Mouse (Mus musculus) retina, embryonic 14.5 days (tissue): Measurements from ENCODE around the gene Sdk1.
A peak's percentile ranks its signal among the peaks of the same experiment; 100 is the strongest.

Source experiments
- DNase-seq: peaks from one replicate; pipeline ENCODE4 v3.0.0-alpha.2; 2015; ENCODE audit warnings: low spot score

Gene Sdk1

DNA sequence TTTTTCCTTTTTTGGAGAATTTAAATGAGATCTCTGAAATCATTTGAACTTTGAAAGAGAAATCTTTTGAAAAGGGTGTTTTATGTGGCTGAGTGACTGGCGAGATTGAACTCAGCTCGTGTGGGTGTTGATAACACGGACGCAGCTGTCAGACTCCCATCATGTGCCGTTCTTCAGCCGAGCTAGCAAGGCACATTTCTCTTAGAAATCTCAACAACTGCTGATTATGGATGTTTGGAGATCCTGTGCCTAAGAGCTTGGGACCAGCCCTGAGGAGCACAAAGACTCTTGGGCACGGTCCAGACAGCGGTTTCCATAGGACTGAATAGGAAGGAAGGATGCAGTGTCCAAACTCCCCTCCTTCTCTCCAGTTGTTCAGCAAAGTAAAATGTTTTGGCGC is 648.5 kb downstream of the Sdk1 start:
- no peak for DNase-seq

DNA sequence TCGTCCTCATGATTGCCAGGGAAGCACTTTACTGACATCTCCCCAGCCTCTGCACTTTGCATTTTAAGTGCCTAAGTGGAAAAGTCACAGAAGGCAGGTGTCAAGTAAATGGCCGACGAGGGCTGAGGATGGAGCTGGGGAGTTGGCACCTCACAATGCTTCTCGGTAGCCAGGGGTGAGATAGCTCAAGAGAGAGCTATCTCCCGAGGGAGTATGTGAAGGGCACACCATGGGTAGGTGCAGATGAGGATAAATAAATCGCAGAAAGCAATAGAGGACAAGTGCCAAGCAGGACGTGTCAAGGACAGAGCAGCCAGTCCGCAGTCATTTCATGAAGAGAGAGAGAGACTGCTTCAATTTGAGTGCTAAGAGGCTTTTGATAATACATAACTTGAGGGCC is 655.1 kb downstream of the Sdk1 start:
- DNase-seq = no peak

DNA sequence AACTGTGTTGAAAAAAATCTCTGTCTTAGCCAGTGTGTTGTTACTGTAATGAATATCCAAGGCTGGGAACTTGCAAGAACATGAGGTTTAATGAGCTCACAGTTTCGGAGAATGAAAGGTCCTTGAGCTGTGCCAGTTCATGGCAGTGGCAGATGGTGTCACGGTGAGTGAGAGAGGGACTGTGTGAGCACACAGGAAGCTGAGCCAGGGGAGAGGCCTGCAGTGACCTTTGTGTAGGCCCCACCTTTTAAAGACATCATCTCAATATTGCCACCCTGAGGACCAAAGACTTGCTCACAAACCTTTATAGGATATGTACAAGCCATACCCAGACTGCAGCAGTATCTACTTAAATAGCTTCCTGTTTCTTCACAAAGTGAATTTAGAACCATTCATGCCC is 656.2 kb downstream of the Sdk1 start:
- DNase-seq = no peak

DNA sequence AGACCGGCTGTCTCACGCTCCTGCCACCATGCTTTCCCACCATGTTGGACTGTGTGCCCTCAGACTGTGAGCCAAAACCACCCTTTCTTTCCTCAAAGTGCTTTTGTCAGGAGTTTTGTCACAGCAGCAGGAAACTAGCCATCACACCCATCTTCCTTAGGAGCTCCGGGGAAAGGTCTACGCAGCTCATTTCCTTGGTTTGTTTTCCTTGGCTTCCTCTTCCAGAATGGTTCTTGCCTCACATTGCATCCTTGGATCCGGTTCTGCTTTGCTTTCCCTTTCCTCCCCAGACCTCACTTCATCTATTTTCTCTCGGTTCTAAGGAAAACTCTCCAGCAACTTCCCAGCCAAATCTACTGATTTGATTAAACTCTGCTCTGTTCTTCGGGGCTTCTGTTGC is 658.5 kb downstream of the Sdk1 start:
- no peak for DNase-seq

DNA sequence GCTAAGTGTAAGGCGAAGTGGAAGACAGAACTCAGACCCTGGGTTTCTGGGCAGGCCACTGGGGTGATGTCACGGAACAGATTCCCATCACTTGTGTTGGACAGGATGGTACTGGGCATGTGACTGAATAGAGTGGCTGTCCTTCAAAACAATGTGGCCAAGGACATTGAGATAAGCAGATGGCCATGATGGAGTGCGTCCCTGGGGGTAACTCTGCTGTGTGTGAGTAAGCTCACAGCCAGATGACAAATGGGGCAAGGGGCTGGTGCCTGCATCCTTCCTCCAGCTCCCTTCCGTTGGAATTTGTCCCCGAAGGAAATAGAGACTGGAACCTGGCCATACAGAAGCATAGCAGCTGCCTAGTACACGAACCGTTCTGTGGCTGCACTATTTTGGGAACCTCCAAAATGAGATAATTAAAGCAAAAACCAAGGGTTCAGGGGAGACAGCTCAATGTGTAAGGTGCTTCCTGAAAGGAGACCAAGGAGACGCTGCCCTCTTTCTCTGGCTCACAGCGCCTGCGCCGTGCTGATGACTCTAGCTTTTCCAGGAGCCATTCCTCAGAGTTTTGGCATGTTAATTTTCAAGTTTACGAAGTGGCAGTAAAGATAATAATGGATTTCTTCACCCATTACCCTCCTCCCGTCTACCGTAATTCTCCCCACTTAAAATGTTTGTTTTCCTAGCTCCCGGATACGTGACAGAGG is 661.4 kb downstream of the Sdk1 start:
- DNase-seq = no peak

DNA sequence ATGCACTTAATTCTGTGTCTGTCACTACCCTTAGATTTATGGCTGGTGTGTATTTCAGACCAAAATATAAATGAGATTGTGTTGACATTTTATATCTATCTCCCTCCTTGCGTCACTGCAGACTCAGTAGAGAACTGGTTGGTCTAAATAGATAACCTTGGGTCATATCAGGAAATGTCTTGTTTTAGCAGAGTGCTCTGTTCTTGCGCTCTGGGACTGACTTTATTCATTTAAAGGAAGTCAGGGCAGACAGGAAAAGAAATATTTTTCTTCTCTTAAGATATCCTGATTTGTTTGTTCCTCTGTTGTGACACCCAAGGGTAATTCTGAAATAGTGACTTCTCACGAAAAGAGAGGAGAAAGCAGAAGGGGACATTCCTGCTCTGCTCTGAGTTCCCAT is 669.2 kb downstream of the Sdk1 start:
- DNase-seq = no peak

DNA sequence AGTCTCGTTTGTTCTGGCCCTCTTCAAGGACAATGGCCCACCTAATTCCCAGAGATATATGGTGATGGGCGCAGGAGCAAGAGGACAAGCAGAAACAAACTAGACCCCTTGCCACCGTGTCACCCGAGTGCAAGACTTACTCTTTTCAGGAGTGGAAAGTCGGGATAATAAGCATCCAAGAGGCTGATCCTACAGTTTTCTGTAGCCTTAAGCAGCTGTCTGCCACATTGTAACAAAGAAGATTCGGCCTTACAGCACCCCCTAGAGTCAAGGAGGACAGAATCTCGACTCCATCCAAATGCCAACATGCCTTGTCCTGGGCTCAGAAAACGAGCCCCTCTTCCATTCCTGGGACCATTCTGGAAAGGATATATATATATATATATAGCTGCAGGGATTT is 669.6 kb downstream of the Sdk1 start:
- peak; percentile 37 for DNase-seq

DNA sequence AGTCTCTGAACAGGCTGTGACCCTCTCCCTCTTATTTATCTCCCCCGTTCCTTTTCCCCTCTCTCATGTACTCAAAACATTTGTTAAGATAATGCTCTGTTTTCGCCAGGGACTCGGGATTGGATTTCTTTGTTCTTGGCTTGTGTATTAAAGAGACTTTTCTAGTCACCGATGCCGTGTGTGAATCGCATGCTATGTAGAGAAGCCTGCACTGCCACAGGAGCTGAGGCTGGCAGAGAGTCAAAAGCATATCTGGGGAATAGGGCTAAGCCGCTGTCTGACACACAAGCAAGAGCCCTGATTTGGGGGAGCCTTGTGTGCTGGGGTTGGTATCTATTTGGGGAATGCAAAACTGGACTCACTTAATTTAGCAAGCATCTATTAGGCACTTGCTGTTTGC is 671.6 kb downstream of the Sdk1 start:
- no peak for DNase-seq

DNA sequence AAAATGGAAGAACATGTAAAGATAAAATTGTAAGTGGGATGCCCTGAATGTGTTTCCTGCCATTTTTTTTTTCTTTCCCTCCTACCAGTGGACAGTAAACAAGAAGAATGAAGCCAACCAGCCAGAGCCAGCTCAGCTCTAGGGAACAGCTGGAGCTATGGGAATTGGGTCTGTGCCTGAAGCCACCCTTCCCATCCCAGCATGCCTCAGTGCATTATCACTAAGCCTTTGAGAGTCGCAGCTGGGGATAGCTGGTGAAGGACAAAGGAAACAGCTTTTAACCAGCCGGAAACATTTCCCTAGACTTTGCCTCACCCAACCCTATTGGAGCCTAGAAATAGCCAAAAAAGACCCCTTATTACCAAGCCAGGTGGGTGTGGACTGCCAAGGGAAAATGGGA is 675.7 kb downstream of the Sdk1 start:
- DNase-seq = peak; percentile 64

DNA sequence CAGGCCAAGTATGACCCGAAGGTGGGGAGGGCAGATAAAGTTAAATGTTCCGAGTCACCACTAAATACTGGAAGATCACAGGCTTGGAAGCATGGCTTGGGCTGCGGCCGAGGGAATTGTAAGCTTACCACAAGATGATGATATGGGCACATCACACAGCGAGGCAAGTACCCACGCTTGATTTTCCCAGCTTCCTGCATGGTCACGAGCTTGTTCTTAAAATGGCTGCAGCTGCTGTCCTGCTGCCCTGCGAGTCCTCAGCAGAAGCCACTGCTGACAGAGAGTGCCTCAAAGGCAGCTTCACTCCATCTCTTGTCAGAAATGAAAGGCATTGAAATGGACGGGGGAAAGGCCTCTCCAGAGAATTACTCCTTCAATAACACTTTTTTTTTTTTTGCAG is 697.7 kb downstream of the Sdk1 start:
- DNase-seq = no peak

DNA sequence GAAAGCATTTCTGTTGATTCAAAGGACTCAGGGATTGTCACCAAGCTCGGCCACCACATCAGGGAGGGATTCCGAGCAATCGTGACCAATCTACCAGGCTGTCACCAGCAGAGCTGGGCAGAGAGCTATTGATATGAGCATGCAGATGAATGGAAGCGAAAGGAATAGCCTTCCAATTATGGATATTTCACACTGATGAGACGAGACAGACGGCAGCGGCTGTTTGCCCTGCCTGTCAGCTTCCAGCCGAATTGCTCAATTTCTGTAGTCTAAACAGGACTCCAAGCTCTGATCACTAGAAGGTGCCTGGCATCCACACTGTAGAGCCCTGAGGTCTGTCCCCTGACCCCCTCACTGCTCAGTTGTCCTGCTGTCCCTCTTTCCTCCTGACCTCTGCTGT is 699.3 kb downstream of the Sdk1 start:
- DNase-seq = peak; percentile 72

DNA sequence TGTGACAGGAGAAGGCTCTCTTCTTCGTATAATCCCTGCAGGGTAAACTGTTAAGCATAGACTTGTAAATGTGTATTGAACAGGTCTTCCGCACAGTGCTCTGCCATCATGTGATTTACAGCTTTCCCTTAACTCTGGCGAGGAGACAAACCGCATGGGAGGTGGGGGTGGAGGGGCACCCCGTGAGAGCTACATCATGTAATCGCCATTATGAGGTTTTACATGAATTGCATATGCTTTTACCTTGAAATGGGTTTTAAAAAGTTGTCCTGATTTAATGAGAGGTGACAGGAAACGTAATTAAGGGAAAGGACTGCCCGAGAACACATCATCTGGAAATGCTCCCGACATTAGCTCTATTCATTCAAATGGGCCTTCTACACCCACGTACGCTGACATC is 709.5 kb downstream of the Sdk1 start:
- peak; percentile 56 for DNase-seq

DNA sequence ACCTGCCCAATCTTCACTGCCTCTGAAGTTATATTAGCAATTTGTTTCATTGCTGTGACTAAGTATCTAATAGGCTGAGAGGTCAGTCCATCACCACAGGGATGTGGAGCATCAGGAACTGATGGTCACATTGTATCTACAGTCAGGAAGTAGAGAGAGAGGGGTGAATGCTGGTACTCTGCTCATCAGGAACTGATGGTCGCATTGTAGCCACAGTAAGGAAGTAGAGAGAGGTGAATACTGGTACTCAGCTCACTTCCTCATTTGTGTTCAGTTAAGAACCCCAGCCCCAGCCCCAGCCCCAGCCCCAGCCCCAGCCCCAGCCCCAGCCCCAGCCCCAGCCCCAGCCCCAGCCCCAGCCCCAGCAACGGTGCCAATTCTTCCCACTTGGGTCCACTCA is 711.0 kb downstream of the Sdk1 start:
- no peak for DNase-seq

DNA sequence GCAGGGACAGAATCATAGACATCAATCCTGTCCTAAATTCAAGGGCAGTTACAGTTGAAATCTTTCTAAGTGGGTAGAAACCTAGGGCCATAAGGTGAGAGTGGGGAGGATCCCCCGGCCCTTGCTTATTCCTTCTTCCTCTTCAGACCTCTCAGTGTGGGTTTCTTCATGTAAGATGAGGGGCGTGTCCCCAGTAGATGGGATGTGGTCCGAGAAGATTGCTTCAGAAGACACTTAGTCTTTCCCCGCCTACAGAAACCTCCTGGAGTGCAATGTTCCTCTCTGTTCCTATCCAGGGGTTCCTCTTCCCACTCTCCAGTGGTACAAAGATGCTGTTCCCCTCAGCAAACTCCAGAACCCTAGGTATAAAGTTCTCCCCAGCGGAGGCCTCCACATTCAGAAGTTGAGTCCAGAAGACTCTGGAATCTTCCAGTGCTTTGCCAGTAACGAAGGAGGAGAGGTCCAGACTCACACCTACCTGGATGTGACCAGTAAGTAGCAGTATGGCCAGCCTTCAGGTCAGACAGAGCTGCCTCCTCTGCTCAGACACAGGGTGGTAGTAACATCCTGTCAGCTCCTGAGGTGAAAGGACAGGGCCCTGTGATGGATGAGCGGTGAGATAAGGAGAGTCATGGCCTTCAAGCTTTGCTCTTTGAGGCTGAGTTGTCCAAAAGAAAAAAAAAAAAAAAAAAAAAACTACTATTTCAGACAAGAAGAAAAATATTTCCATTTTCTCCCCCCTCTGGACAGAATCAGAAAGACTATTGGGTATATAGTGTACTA is 711.6 kb downstream of the Sdk1 start:
- no peak for DNase-seq

DNA sequence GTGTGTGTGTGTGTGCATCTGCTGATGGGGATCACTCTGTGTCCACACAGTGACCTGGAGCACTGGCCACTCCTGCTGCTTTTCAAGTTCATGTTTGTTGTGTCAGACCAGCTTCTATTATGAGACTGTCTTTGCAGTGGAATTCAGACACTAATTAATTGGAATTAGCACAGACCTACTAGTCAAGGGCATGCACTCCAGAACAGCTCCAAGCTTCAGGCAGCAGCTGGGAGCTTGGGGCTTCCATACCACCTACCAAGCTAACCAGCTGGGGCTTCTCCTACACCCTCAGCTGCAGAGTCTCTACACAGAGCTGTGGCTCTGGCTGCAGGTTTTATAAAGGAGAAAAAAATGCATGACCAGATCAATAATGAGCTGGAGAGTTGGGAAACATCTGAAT is 729.8 kb downstream of the Sdk1 start:
- DNase-seq = peak; percentile 74

DNA sequence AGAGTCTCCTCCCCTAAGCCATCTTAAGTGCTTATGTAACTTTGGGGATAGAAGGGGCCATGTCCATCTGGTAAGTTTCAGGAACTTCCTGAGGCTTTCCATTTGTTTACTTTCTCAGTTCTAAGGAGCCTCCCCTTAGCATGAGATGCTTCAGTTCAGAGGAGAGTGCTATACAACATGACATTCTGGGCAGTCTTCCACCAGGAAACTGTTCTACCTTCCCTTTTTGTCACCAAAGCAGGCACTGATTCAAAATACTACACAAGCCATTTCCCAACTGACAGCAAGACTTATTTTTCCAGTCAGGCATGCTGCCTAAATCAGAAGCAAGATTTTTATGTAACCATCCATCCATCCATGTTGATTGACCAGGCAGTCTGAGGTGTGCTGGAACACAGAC is 738.2 kb downstream of the Sdk1 start:
- DNase-seq = no peak

DNA sequence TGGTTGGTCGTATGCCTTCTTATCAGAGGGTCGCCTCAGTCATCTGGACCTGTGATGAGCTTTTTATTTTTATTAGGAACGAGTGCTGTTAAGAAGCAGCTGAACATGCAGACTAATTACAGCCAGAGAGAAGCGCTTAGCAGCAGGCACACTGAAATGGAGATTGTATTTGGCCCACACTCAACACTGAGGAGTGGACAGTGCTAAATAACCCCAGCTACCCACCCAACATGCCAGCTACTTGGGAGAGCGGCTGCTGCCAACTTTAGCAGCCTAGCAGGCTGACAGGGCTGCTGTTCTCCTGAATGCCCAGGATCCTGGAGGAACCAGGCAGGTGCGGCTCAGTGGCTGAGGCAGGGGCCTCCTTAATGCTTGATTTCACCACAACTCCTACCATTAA is 739.5 kb downstream of the Sdk1 start:
- no peak for DNase-seq

DNA sequence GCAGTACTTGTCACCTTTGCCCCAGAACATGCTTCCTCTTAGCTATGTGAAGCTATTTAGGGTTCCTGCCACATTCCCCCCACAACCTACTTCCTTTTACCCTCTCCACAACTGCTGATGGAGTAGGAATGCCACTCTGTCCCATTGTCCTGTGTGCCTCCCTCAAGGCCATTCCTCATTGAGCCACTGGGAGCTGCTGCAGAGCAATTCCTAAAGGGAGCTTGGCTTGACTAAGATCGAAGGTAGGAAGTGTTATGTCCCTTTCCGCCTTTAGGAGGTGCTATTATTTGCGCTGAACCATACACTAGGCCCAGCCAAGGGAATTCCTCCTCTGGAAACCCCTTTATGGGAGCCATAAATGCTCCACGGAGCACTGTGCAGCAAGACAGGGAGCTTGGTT is 743.0 kb downstream of the Sdk1 start:
- DNase-seq = peak; percentile 25

DNA sequence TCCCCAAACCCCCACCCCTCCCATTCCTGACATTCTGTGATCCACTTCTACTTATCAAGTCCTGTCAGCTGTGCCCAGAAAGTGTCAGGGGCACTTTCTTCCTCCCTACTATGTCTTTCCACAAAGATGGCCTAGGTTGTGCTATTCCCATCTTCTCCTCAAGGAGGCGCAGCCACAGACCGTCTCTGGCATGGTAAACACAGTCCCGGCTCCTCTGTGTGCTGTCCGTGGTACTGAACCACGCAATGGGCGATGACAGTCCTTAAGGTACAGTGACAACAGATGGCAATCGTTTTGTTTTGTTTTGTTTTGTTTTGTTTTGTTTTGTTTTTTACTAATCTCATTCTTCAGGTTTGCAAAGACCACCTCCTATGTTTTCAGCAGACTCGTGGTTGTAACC is 743.7 kb downstream of the Sdk1 start:
- DNase-seq = peak; percentile 89

DNA sequence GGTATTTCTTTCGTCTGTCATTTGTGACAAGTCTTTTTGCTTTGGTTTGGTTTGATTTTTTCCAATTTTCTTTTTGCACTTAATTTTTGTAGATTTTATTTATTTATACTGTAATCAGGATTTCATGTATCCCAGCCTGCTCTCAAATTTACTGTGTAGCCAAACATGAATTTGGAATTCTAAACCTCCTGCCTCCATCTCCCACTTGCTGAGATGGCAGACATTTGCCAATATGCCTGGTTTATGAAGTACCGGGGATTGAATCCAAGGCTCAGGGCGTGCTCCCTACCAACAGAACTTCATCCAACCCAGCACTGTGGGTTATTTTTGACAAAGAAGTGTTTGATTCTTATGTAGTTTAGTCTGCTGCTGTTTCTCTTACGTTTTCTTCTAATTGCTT is 744.3 kb downstream of the Sdk1 start:
- DNase-seq = no peak

DNA sequence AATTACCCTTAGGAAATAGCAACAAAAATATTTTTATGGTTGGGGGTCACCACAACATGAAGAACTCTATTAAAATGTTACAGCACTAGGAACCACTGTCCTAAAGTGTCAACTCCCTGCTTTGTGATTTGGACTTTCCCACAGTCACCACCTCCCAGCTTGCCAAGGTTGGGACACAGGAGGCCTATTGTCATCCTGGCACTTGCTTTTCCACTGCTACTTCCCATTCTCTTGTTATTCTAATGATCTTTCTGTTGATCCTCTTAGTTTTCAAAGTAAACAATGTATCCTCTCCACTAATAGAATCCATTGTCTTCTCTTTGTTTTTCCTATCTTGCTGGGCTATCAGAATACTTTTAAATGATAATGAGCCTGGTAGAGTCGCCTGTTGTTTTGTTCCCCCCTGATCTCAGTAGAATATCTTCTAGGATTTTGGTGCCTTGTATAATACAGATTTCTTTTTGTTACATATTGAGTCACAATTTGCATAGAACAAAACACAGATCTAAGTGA is 746.1 kb downstream of the Sdk1 start:
- DNase-seq = no peak

DNA sequence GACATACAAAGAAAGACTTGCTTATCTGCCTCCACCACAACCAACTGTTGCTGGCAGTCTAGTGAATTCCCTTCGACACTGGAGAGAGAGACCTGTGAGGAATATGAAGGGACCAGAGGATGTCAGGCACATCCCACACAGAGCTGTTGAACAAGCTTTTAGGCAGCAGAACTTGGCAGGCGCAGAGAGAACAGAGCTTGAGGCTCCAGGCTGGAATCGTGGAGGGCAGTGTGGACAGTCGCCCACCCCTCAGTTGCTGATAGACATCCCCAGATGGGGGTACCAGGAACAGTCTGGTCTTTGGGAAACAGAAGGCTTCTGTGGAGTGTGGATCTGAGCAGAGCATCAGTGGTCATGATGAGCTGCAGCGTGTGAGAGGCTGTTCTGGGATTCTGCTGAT is 747.4 kb downstream of the Sdk1 start:
- DNase-seq = no peak

DNA sequence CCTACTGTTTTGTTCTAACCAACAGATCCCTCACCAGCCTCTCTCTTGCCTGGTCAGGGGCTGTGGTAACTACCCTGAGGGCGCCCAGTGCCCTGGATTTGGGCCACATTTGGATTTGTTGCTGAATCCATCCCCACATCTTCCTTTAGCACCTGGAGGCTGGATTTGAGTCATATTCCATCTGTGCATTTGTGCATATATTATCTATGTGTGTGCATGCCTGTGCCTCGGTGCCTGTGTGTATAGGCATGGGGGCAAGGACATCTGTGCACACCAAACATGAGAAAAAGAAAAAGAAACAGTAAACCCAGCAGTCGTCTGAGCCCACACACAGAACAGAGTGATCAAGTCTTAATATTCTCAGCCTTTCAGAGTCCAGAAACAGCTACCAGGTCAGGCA is 752.9 kb downstream of the Sdk1 start:
- DNase-seq = no peak

DNA sequence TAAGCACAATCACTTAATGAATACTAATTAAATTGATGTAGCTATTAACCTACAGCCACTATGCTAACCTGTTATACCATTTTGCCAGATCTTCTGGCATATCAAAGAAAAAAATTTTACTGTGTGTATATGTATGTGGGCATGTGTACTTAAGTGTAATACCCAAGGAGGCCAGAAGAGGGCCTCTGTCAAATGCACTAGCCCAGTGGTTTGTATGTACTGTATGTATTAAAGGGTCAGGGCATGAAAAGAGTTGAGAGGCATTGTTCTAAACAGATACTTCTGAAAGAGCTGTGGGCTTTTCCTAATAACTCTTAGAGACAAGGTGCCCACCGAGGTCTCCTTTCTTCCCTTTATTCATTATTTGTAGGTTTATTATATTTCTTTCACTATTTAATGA is 759.0 kb downstream of the Sdk1 start:
- DNase-seq = no peak
